Mouse (Mus musculus): ENCODE measurements around the gene Drd4.

Gene Drd4

DNA sequence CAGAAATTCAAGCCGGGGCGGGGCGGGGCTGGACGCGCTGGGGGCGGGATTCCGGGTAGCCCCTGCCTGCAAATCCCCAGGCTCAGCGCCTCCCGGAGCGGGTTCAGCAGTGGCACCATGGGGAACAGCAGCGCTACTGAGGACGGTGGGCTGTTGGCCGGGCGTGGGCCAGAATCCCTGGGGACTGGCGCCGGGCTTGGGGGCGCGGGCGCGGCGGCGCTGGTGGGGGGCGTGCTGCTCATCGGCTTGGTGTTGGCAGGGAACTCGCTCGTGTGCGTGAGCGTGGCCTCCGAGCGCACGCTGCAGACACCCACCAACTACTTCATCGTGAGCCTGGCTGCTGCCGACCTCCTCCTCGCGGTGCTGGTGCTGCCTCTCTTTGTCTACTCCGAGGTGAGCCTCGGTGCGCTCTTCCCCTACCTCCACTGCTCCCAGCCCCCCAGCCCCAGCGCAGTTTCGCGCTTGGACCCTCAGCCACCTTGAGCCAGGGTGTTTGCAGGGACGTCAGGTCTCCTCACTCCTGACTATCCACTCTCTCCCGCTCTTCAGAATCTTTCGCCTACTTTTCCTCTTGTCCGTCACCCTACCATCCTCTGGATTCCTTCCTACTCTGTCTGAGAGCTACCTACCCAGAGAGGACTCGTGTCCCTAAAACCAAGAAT, at the start of gene Drd4:
TSS of gene Drd4 (plus strand) at position 86 of the 662 bp plus-strand sequence.
- no peak for TF ChIP-seq GATA4 (IDR thresholded peaks at IDR 0.05; ENCODE audit: insufficient replicate concordance, low read length)

DNA sequence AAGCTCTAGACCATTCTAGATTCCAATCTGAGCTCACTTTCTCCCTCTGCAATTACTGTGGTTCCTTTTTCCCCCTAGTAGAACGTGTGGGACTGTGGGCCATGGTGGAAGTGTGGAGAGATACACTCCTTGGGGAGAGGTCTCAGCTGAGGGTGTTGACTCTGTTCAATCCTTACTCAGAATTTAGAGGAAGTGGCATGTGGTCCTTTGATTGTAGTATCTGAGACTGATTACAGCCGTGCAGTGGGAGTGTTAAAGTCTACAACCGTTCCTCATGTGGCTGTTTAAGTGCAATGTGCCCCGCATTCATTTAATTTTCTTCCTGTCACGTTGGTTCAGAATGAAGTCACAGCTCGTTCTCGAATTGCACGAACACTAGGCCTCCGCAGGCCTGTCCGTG, 35.6 kb upstream of the Drd4 start:
- no peak for TF ChIP-seq GATA4 (IDR thresholded peaks at IDR 0.05; ENCODE audit: insufficient replicate concordance, low read length)

GRCm38 (mm10) chr7:141261480-141261879, 30.3 kb upstream of the Drd4 start:
- no peak for TF ChIP-seq GATA4 (IDR thresholded peaks at IDR 0.05; ENCODE audit: insufficient replicate concordance, low read length)

DNA sequence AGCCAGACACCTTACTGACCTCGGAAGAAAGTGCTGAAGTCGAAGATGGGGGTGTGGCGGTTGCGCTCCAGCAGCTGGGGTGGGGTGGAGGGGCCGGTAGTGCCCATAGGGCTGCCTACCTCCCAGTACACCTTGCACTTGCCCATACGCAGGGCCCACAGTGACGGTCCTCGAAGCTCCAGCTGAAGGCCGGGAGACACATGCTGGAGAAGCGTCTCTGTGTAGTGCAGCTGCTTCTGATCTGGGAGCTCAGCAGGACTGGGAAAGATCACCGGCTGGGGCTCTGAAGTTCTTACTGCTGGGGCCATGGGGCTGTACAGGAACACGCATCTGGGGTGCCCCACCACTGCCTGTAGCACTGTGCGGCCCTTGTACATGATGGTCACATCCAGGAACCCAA, 28.2 kb upstream of the Drd4 start:
- no peak for TF ChIP-seq GATA4 (IDR thresholded peaks at IDR 0.05; ENCODE audit: insufficient replicate concordance, low read length)

DNA sequence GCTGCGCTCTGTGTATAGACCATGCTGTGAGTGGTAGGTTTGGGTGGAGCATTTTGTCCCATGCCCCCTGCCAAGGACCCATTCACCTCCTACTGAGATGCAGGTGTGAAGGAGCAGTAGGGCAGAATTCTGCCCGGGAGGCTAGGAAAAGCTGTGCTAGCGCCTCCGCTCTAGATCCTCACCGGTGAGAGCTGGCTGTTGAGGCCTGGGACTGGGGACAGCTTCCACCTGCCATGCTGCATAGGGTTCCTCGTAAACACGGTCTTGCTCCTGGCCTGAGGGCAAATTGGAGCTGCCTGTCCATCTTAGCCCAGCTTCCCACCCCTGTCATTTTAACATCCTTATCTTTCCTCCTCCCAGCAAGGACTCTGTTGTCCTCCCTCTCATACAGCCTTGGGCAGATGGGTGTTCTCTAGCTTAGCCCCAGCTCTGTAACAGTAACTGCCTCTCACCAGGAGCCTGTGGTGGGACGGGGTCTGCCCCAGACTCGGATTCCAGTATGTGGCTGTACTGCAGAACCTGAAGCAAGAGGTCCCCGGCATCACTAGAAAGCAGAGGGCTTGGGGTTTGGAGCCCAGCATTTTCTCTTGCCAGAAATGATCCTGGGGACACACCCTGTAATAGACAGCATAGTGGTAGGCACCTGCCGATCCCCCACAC, 27.6 kb upstream of the Drd4 start:
- no peak for TF ChIP-seq GATA4 (IDR thresholded peaks at IDR 0.05; ENCODE audit: insufficient replicate concordance, low read length)

DNA sequence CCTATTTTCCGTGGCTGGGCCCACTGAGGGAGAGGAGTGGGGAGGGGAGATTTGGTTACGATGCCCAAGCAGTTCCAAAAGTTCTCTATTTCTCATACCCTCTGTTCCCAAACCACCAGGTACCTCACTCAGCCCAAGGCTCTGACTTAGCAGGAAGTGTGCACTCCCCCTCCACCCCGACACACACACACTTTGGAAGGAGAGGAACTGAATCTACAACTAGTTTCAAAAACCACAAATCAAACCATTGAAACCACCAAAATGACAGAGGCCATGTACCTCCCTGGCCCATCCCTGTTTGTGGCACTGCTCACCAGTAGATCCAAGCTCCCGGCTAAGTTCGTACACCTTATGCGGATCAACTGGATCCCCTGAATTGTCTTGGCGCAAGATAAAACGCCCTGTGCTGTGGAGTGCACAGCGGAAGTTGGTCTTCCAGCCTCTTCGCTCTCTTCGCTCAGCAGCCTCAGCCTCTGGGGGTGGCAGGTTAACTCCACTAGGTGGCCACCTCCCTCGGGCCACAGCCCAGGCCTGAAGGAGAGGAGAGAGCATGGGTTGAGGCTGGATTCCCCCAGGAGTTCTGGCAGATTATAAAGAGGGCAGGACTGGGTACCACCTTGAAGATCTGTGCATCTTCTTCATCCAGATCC, 26.9 kb upstream of the Drd4 start:
- TF ChIP-seq GATA4 (IDR thresholded peaks at IDR 0.05; ENCODE audit: insufficient replicate concordance, low read length): no peak

DNA sequence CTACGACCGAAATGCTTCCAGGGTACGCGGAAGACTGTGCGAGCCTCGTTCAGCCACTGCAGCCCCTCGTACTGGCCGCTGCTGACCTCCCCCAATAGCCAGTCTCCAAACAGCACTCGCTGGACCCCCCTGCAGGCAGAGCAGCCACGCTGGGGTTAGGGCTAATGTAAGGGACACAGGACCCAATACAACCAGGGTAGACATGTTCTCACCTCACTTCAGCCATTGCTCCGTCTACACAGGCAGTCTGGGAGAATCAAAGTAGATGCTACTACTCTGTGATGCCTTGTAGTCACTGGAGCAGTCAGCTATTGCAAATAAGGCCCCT, 26.4 kb upstream of the Drd4 start:
- no peak for TF ChIP-seq GATA4 (IDR thresholded peaks at IDR 0.05; ENCODE audit: insufficient replicate concordance, low read length)

DNA sequence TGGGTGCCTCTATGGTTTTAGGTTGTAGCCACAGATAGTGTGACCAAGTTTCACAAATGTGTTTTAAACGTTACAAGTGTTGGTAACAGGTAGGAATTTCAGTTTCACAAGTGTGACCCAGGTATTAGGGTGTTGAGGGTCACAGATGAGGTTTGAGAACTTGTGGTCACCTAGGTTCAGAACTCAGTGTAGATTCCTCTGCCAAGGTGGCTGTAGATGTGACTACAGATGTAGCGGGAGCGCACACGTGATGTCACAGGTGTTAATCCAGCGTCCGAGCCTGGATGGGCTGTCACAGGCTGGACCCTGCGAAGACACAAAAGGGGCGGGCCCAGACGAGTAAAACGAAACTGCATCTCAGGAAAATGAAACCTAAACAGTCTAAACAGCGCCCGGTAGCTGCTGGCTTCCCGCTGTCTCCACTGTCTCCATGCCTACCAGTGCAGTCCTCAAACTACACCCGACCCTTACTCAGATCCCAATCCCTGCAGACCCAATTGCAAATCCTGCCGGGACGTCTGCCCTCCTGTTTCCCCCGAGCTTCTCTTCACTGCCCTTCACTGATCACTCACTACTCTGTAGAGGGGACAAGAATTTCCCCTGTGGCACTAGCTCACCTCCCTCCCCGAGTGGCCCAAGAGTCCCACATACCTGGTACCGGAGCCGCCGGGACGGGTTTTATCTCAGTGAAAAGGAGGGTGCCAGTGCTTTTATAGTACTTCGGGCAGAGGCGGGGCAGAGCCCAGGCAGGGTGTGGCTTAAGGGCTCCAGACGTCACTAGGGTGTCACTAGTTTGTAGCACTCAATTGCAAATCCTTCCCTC, 25.9 kb upstream of the Drd4 start, which contains the start of gene Irf7:
TSS of gene Irf7 (minus strand) at position 743 of the 823 bp plus-strand sequence.
- no peak for TF ChIP-seq GATA4 (IDR thresholded peaks at IDR 0.05; ENCODE audit: insufficient replicate concordance, low read length)

- no peak for TF ChIP-seq GATA4 (IDR thresholded peaks at IDR 0.05; ENCODE audit: insufficient replicate concordance, low read length)
Observed at GRCm38 (mm10) chr7:141268466-141269272, 23.1 kb upstream of the Drd4 start.

DNA sequence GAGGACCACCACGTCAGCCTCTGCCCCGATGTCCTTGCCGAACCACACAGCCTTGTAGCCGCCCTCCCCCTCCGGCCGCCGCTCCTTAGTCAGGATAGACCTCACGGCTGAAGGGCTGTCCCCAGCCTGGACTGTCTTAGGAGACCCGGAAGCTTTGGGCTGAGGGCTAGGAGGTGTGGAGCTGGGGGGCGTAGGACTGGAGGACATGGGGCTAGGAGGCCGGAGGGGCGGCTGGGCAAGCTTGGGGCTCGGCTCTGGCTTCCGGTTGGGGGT, 22.6 kb upstream of the Drd4 start:
- TF ChIP-seq GATA4 (IDR thresholded peaks at IDR 0.05; ENCODE audit: insufficient replicate concordance, low read length): no peak

DNA sequence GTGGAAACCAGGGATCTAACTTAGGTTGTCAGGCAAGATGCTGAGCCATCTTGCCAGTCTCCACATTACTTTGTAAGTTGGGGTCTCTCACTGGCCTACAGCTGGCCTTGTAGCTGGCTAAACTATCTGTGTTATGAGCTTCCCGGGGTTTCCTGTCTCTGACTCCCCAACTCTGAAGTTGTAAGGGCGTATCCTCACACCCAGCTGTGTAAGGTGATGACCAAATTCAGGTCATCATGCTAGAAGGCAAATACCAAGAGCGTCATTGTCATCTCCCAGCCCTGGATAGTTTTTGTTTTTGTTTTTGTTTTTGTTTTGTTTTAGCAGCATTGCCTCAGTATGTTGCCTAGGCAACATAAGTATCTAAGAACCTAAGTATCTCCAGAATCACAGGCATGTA, 21.2 kb upstream of the Drd4 start:
- TF ChIP-seq GATA4 (IDR thresholded peaks at IDR 0.05; ENCODE audit: insufficient replicate concordance, low read length): no peak

- TF ChIP-seq GATA4 (IDR thresholded peaks at IDR 0.05; ENCODE audit: insufficient replicate concordance, low read length): no peak
Observed at GRCm38 (mm10) chr7:141275356-141275755, 16.4 kb upstream of the Drd4 start.

- no peak for TF ChIP-seq GATA4 (IDR thresholded peaks at IDR 0.05; ENCODE audit: insufficient replicate concordance, low read length)
Observed at GRCm38 (mm10) chr7:141276546-141276945, 15.3 kb upstream of the Drd4 start, which contains the start of gene Cdhr5. Gene Cdhr5 (minus strand): TSS chr7:141276786.

GRCm38 (mm10) chr7:141277701-141278678, 13.8 kb upstream of the Drd4 start:
- TF ChIP-seq GATA4 (IDR thresholded peaks at IDR 0.05; ENCODE audit: insufficient replicate concordance, low read length): no peak
